Mouse (Mus musculus) embryonic fibroblast, embryonic 13.5 days (primary cell): Measurements from ENCODE around the gene Lexm.

Source experiments
- CTCF ChIP-seq: IDR thresholded peaks from 2 replicates; pipeline ENCODE4 v1.5.1; 2011; ENCODE audit warnings: mild to moderate bottlenecking, control low read depth, low read length, moderate library complexity, borderline replicate concordance; ENCODE audit not compliant: insufficient read depth
- POLR2A ChIP-seq: IDR thresholded peaks from 2 replicates; pipeline ENCODE4 v1.6.1; 2011; ENCODE audit warnings: low read depth, mild to moderate bottlenecking, control low read depth, low read length, moderate library complexity

DNA sequence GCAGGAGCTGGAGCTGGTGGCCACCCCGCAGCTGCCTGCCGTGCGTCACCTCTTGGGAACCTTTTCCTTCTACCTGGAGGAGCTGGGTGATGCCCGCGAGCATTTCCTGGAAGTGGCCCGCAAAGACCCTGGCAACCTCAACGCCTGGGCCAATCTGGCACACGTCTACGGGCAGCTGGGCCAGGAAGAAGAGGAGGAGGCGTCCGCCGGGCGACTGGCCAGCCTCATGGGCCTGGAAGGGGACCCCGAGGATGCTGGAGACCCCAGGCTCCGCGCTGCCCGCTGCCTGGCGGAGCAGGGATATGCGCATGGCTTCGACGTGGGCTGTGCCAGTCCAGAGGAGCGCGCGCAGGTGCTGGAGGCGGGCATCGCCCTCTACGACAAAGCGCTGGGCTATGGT, 5.7 kb upstream of the Lexm start:
- no peak for TF ChIP-seq CTCF
- no peak for TF ChIP-seq POLR2A
